23 mouse cellular contexts compared by ENCODE assay signal in genomic region chr16:95203790-95204189, GRCm38 (mm10). TPM values are rescaled to one million over a fixed set of nuclear protein-coding genes. Genes with fewer than 3 reads are reported as not detected.
"Had no signal": no experiment of that assay in that cellular context is flagged by ENCODE, and none has a peak within 500 bp of the region (broad histone marks: within the 10 kb centered on the region; RNA-seq: fewer than 3 reads in every experiment).

No protein-coding gene starts in this region.

- ATAC-seq: forebrain, embryonic 13.5 days; forebrain, embryonic 14.5 days; forebrain, embryonic 15.5 days; forebrain, embryonic 16.5 days; forebrain, postnatal 0 days had no signal

- H3K9ac ChIP-seq: embryonic facial prominence, embryonic 12.5 days; embryonic facial prominence, embryonic 13.5 days; embryonic facial prominence, embryonic 15.5 days; forebrain, embryonic 12.5 days; forebrain, embryonic 13.5 days; forebrain, embryonic 15.5 days; forebrain, postnatal 0 days had no signal

- H3K4me3 ChIP-seq: embryonic facial prominence, embryonic 10.5 days; embryonic facial prominence, embryonic 12.5 days; embryonic facial prominence, embryonic 13.5 days; embryonic facial prominence, embryonic 15.5 days; erythroblast, embryonic 14.5 days; forebrain, embryonic 10.5 days; forebrain, embryonic 12.5 days; forebrain, embryonic 13.5 days; forebrain, embryonic 15.5 days; gastrocnemius, adult 2 months; heart, adult 2 months; heart, embryonic 10.5 days had no signal

- H3K27ac ChIP-seq: embryonic facial prominence, embryonic 10.5 days; embryonic facial prominence, embryonic 12.5 days; embryonic facial prominence, embryonic 13.5 days; embryonic facial prominence, embryonic 15.5 days; forebrain, embryonic 10.5 days; forebrain, embryonic 12.5 days; forebrain, embryonic 13.5 days; forebrain, embryonic 15.5 days; gastrocnemius, adult 2 months; heart, adult 2 months; heart, embryonic 10.5 days had no signal

- H3K9me3 ChIP-seq: embryonic facial prominence, embryonic 10.5 days; embryonic facial prominence, embryonic 12.5 days; embryonic facial prominence, embryonic 13.5 days; embryonic facial prominence, embryonic 15.5 days; forebrain, embryonic 10.5 days; forebrain, embryonic 12.5 days; forebrain, embryonic 13.5 days; forebrain, embryonic 15.5 days; heart, embryonic 10.5 days had no signal

- DNase-seq: embryo, embryonic 11 days; forebrain, postnatal 0 days; gastrocnemius, adult 2 months; gastrocnemius, postnatal 10 days; gastrocnemius, postnatal 14 days; gastrocnemius, postnatal 25 days; gastrocnemius, postnatal 36 days; heart, adult 18-20 months; heart, adult 2 months had no signal

- H3K4me2 ChIP-seq: embryonic facial prominence, embryonic 12.5 days; embryonic facial prominence, embryonic 13.5 days; embryonic facial prominence, embryonic 15.5 days; forebrain, embryonic 12.5 days; forebrain, embryonic 13.5 days; forebrain, embryonic 15.5 days had no signal

- H3K36me3 ChIP-seq: embryonic facial prominence, embryonic 10.5 days; embryonic facial prominence, embryonic 12.5 days; embryonic facial prominence, embryonic 13.5 days; embryonic facial prominence, embryonic 15.5 days; forebrain, embryonic 10.5 days; forebrain, embryonic 12.5 days; forebrain, embryonic 15.5 days; heart, embryonic 10.5 days had no signal

- H3K27me3 ChIP-seq: embryonic facial prominence, embryonic 12.5 days; embryonic facial prominence, embryonic 13.5 days; embryonic facial prominence, embryonic 15.5 days; forebrain, embryonic 12.5 days; forebrain, embryonic 13.5 days; forebrain, embryonic 15.5 days had no signal

- H3K4me1 ChIP-seq: embryonic facial prominence, embryonic 12.5 days; embryonic facial prominence, embryonic 13.5 days; forebrain, embryonic 13.5 days; forebrain, embryonic 15.5 days had no signal

RNA-seq across cellular contexts. Expression of gene Kcnj15, which starts 53.6 kb away (rescaled TPM):
- total RNA-seq: common myeloid progenitor, adult 5-6 weeks; granulocyte monocyte progenitor cell, adult 5-6 weeks had no signal
- polyA plus RNA-seq: forebrain, embryonic 16.5 days had no signal
